Mouse (Mus musculus) heart, adult 2 months (tissue): ENCODE data around the gene Tesc. TPM values are rescaled to one million over a fixed set of nuclear protein-coding genes. Genes with fewer than 3 reads are reported as not detected.

ENCODE experiments used
- DNase-seq, 2 experiments: peaks; one replicate each; pipeline ENCODE4 v3.0.0; 2021
- H3K27ac ChIP-seq: fragments of 200-600 bp; 2 replicates; pipeline ENCODE4 v1.8.1; 2022
- H3K27me3 ChIP-seq: fragments of 200-500 bp; 2 replicates; pipeline ENCODE4 v1.6.1; 2012; ENCODE audit warnings: mild to moderate bottlenecking, low read length, inconsistent platforms, mixed read lengths; ENCODE audit not compliant: control insufficient read depth, insufficient read depth
- H3K36me3 ChIP-seq: fragments of 200-500 bp; 2 replicates; pipeline ENCODE4 v1.6.1; 2012; ENCODE audit warnings: low read length, inconsistent platforms; ENCODE audit not compliant: control insufficient read depth, insufficient read depth
- H3K4me1 ChIP-seq: fragments of 200-500 bp; 2 replicates; pipeline ENCODE4 v1.6.1; 2011; ENCODE audit warnings: low read length; ENCODE audit not compliant: control insufficient read depth, insufficient read depth
- H3K4me3 ChIP-seq: fragments of 200-600 bp; 2 replicates; pipeline ENCODE4 v1.8.1; 2022
- H3K79me2 ChIP-seq: fragments of 200-500 bp; replicated peaks from 2 replicates; pipeline ENCODE4 v1.6.1; 2012; ENCODE audit warnings: mild to moderate bottlenecking, inconsistent platforms, low read length, moderate library complexity, mixed read lengths; ENCODE audit not compliant: control insufficient read depth, insufficient read depth
- H3K9ac ChIP-seq: fragments of 200-500 bp; 2 replicates; pipeline ENCODE4 v1.6.1; 2012; ENCODE audit warnings: low read depth, mild to moderate bottlenecking, control low read depth, inconsistent platforms, low read length, mixed read lengths
- CTCF ChIP-seq: fragments of 200-600 bp; IDR thresholded peaks from 2 replicates; pipeline ENCODE4 v1.8.1; 2022; ENCODE audit warnings: antibody characterized with exemption, mild to moderate bottlenecking, moderate library complexity
- EP300 ChIP-seq: fragments of 200-500 bp; IDR thresholded peaks from 2 replicates; pipeline ENCODE4 v1.6.1; 2011; ENCODE audit warnings: low read depth, low read length, control low read depth; ENCODE audit not compliant: insufficient read depth
- POLR2A ChIP-seq: fragments of 200-500 bp; IDR thresholded peaks from 2 replicates; pipeline ENCODE4 v1.6.1; 2011; ENCODE audit warnings: mild to moderate bottlenecking, low read depth, low read length, control low read depth; ENCODE audit not compliant: insufficient read depth
- WGBS: fragments of 180-500 bp; shearing (Covaris S2); methylation state at CpG from one replicate; pipeline ENCODE4 v1.1.7; 2018; 5-methylcytosine and 5-hydroxymethylcytosine counted together
- intact Hi-C: fragments of 180-260 bp; cut with DNase I; formaldehyde crosslinking; loops from one replicate; pipeline ENCODE4 v1.15.1; 2025
- polyA plus RNA-seq: library from polyadenylated mRNA; depleted of rRNA; stranded (reverse); fragments of >200 nt; gene quantifications from 2 replicates; pipeline ENCODE4 v1.2.3, GENCODE M21; 2012
- total RNA-seq, 2 experiments: library from RNA; stranded (reverse); gene quantifications; 2 replicates each; pipeline ENCODE4 v1.2.3; 2021

Tesc gene
- total and polyA plus RNA-seq, 3 experiments: 125 to 231 (median 200) TPM

GRCm38 (mm10) chr5:117987891-117988290 lies 39.7 kb upstream of the Tesc start:
- no peak for DNase-seq
- H3K27ac ChIP-seq: no peak overlapping the region
- no peak overlapping the region for H3K4me3 ChIP-seq
- no peaks in the 10 kb centered on the region for H3K36me3 ChIP-seq
- no peak overlapping the region for H3K9ac ChIP-seq
- H3K79me2 ChIP-seq: no peaks in the 10 kb centered on the region
- no peak for TF ChIP-seq EP300
- TF ChIP-seq CTCF: no peak
- no peak for TF ChIP-seq POLR2A
- H3K27me3 ChIP-seq: no peaks in the 10 kb centered on the region
- WGBS: 84% methylated on average over 3 of the region's 3 CpGs
- H3K4me1 ChIP-seq: peaks cover 2% of the 10 kb centered on the region; the same call in 1 of the 2 replicates
- intact Hi-C loops: no loop called here

DNA sequence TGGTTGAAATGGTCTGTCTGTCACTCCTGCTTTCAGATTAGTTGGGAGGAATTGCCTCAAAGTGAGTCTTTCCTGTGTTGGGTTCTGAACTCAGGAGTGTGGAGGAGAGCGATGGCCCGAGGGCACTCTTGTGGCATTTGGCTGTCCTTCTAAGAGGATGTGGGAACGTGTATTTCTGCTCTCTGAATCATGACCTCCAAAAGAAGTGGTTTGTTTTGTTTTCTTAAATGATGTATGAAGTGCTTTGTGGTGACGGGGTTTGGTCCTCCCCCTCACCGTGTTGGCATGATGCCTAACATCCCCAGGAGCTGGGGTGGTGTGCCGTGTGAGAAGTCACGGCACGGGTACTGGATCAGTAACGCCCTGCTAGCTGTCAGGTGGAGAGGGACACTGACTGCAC lies 39.2 kb upstream of the Tesc start:
- no peaks in the 10 kb centered on the region for H3K27me3 ChIP-seq
- H3K27ac ChIP-seq: no peak overlapping the region
- 64% methylated on average over 9 of the region's 9 CpGs for WGBS
- TF ChIP-seq CTCF: no peak
- TF ChIP-seq EP300: no peak
- no peak for TF ChIP-seq POLR2A
- H3K9ac ChIP-seq: no peak overlapping the region
- H3K4me3 ChIP-seq: no peak overlapping the region
- intact Hi-C loops: no loop called here
- H3K36me3 ChIP-seq: no peaks in the 10 kb centered on the region
- H3K79me2 ChIP-seq: no peaks in the 10 kb centered on the region
- H3K4me1 ChIP-seq: peaks cover 2% of the 10 kb centered on the region; the same call in 1 of the 2 replicates
- DNase-seq: no peak

GRCm38 (mm10) chr5:117989773-117990172 lies 37.8 kb upstream of the Tesc start:
- no peaks in the 10 kb centered on the region for H3K27me3 ChIP-seq
- H3K4me1 ChIP-seq: peaks cover 2% of the 10 kb centered on the region; the same call in 1 of the 2 replicates
- no peak for TF ChIP-seq POLR2A
- TF ChIP-seq EP300: no peak
- no peak for TF ChIP-seq CTCF
- H3K79me2 ChIP-seq: no peaks in the 10 kb centered on the region
- peak; percentile 38 to 70 for DNase-seq
- intact Hi-C loops: no loop called here
- H3K27ac ChIP-seq: peak overlapping the region; percentile 71
- WGBS: 41% methylated on average over 6 of the region's 6 CpGs
- H3K9ac ChIP-seq: no peak overlapping the region
- H3K4me3 ChIP-seq: no peak overlapping the region
- no peaks in the 10 kb centered on the region for H3K36me3 ChIP-seq

DNA sequence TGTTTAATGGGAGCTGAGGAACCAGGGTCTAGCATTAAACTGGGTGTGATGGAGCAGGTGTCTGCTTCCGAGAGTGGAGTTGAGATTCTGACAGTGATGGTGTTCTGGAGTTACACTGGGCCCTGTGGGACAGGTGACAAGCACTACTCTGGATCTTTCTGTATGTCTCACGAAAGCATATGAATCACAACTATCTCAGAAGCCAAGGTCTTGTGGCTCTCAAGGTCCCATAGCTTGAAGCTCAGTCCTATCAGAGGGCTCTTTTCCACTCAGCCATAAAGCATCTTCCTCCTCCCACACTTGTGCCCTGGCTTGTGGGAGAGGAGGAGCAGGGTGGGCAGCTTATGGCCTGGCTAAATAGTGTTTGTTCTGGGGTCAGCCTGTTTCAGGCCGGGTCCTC lies 36.6 kb upstream of the Tesc start:
- Histone ChIP-seq H3K27me3 (no peaks in the 10 kb centered on the region), H3K4me3 (no peak overlapping the region), H3K9ac (no peak overlapping the region), H3K4me1 (peaks cover 5% of the 10 kb centered on the region; the same call in 1 of the 2 replicates), H3K36me3 (no peaks in the 10 kb centered on the region), H3K27ac (no peak overlapping the region; the same call in 1 of the 2 replicates), H3K79me2 (no peaks in the 10 kb centered on the region)
- no peak for TF ChIP-seq CTCF
- TF ChIP-seq EP300: no peak
- no peak for TF ChIP-seq POLR2A
- 63% methylated on average over 3 of the region's 3 CpGs for WGBS
- intact Hi-C loops: no loop called here
- DNase-seq: no peak

- Histone ChIP-seq H3K9ac (no peak overlapping the region), H3K79me2 (no peaks in the 10 kb centered on the region), H3K4me1 (peaks cover 5% of the 10 kb centered on the region; the same call in 1 of the 2 replicates), H3K27me3 (no peaks in the 10 kb centered on the region), H3K36me3 (no peaks in the 10 kb centered on the region), H3K27ac (no peak overlapping the region), H3K4me3 (no peak overlapping the region)
- intact Hi-C loops: no loop called here
- DNase-seq: no peak
- 60% methylated on average over 6 of the region's 6 CpGs for WGBS
- TF ChIP-seq CTCF (no peak), EP300 (no peak), POLR2A (no peak)
Observed at GRCm38 (mm10) chr5:117993550-117993949, 34.0 kb upstream of the Tesc start.

- Histone ChIP-seq H3K36me3 (no peaks in the 10 kb centered on the region), H3K27me3 (no peaks in the 10 kb centered on the region), H3K4me1 (peaks cover 3% of the 10 kb centered on the region; the same call in 1 of the 2 replicates), H3K79me2 (no peaks in the 10 kb centered on the region), H3K4me3 (no peak overlapping the region), H3K9ac (no peak overlapping the region), H3K27ac (no peak overlapping the region)
- TF ChIP-seq POLR2A (no peak), EP300 (no peak), CTCF (no peak)
- WGBS: 77% methylated on average over 8 of the region's 8 CpGs
- intact Hi-C loops: no loop called here
- DNase-seq: no peak
Observed at GRCm38 (mm10) chr5:117995372-117995901, 32.1 kb upstream of the Tesc start.
